Mouse (Mus musculus) hindbrain, embryonic 10.5 days (tissue): ENCODE measurements around the gene Cadm1. TPM values are rescaled to one million over a fixed set of nuclear protein-coding genes. Genes with fewer than 3 reads are reported as not detected.

Experiments
- DNase-seq: peaks from one replicate; pipeline ENCODE4 v3.0.0-alpha.2; 2017; ENCODE audit warnings: low spot score
- H3K27ac ChIP-seq: fragments of 300-500 bp; sonication (generic); 2 replicates; pipeline ENCODE4 v1.5.1; 2016; ENCODE audit warnings: mild to moderate bottlenecking, moderate library complexity
- H3K27me3 ChIP-seq: fragments of 300-500 bp; sonication (generic); 2 replicates; pipeline ENCODE4 v1.6.1; 2016; ENCODE audit warnings: mild to moderate bottlenecking; ENCODE audit not compliant: poor library complexity, insufficient read depth, severe bottlenecking
- H3K36me3 ChIP-seq: fragments of 300-500 bp; sonication (generic); 2 replicates; pipeline ENCODE4 v1.6.1; 2016; ENCODE audit warnings: mild to moderate bottlenecking, moderate library complexity
- H3K4me1 ChIP-seq: fragments of 300-500 bp; sonication (generic); replicated peaks from 2 replicates; pipeline ENCODE4 v1.6.1; 2016; ENCODE audit warnings: mild to moderate bottlenecking
- H3K4me3 ChIP-seq: fragments of 300-500 bp; sonication (generic); 2 replicates; pipeline ENCODE4 v1.5.1; 2016; ENCODE audit warnings: mild to moderate bottlenecking, moderate library complexity
- H3K9me3 ChIP-seq: fragments of 300-500 bp; sonication (generic); 2 replicates; pipeline ENCODE4 v1.6.1; 2016; ENCODE audit warnings: mild to moderate bottlenecking, moderate library complexity
- WGBS: fragments of 180-500 bp; shearing (Covaris S2); methylation state at CpG from one replicate; pipeline ENCODE4 v1.1.7; 2016; 5-methylcytosine and 5-hydroxymethylcytosine counted together
- polyA plus RNA-seq: library from polyadenylated mRNA; unstranded; fragments of >200 nt; fragmentation: Nextera tagmentation; extraction: Ambion mirVana; gene quantifications from 2 replicates; pipeline ENCODE4 v1.2.1, GENCODE M21; 2016

Cadm1 gene
- polyA plus RNA-seq, 1 experiment from 2014 or later = 111 TPM

DNA sequence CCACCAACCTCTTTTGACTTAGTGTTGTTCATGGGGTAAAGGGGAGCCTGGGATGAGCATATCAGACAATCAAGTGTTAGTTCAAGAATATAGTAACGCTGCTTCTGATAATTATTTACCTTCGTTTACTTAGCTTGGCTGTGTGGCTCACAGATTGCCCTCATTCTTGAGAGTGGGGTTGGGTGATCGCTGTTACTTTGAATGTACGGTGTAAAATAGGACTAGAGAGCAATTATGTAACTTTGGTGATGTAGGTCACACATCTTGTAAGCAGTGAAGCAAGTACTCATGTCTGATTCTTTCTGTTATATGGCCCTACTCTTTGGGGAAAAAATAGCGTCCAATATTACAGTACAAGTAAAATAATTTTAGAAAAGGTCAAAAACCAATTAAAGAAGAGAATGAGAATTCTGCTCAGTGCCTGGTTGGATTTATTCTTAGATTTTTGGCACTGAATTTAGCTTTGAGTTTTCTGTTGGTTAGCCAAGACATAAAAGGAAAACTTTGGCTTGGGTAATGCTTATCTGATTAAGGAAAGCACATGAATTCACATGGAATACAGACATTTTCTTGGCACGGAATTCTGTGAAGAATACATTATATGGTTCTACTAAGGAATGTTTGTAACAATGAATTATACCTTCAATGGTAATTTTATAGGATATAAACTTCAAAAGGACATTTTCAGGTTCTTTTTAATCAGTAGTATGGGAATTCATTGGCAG, 129.6 kb downstream of the Cadm1 start:
- Histone ChIP-seq H3K27me3 (no peaks in the 10 kb centered on the region), H3K4me3 (no peak overlapping the region), H3K36me3 (no peaks in the 10 kb centered on the region), H3K9me3 (no peaks in the 10 kb centered on the region), H3K27ac (no peak overlapping the region), H3K4me1 (no peaks in the 10 kb centered on the region)
- DNase-seq = no peak
- WGBS = 91% methylated on average over 6 of the region's 6 CpGs

DNA sequence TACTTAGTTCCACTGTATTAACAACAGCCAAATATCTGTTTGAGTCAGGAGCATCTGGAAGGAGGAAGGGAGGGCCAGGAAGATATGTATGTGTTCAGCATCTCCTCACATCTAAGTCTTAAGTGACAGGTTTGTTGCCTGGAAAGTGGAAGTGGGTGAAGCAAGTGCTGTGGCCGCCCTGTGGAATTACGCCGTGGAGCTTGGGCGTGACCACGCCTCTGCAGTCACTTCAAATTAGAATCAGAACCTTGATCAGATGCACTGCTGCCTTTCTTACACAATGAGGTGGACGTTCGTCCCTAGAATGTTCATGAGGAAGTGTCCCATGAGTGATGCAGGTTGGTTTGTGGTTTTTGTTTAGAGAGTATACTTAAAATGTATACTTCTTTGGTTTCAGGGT, 131.6 kb downstream of the Cadm1 start:
- H3K4me3 ChIP-seq = no peak overlapping the region
- H3K4me1 ChIP-seq = no peaks in the 10 kb centered on the region
- H3K9me3 ChIP-seq = no peaks in the 10 kb centered on the region
- WGBS = 92% methylated on average over 7 of the region's 7 CpGs
- no peaks in the 10 kb centered on the region for H3K36me3 ChIP-seq
- no peak overlapping the region for H3K27ac ChIP-seq
- no peaks in the 10 kb centered on the region for H3K27me3 ChIP-seq
- DNase-seq = no peak

DNA sequence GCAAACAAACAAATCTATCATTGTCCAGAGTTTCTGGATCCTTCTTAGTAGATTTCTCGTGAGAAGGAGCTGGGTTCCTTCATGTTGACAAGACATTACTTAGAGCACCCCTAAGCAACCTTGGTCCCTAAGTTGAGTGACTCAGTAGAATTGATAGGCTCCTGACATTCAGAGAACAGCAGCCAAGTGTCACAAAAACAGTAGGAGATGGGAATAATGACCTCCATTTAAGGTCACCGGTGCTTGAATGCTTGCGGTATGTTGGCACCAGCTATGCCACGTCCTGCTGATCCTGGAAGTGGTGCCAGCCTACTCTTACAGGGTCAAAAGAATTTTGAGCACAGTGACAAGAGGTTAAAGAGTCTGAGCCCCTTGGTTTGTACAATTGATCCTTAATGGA, 139.2 kb downstream of the Cadm1 start:
- Histone ChIP-seq H3K36me3 (0 out of 2 replicates have a peak, but pooled peaks cover 8% of the 10 kb centered on the region), H3K4me1 (peaks cover 19% of the 10 kb centered on the region), H3K27ac (no peak overlapping the region), H3K9me3 (no peaks in the 10 kb centered on the region), H3K27me3 (no peaks in the 10 kb centered on the region), H3K4me3 (no peak overlapping the region)
- 82% methylated on average over 4 of the region's 4 CpGs for WGBS
- DNase-seq = no peak

DNA sequence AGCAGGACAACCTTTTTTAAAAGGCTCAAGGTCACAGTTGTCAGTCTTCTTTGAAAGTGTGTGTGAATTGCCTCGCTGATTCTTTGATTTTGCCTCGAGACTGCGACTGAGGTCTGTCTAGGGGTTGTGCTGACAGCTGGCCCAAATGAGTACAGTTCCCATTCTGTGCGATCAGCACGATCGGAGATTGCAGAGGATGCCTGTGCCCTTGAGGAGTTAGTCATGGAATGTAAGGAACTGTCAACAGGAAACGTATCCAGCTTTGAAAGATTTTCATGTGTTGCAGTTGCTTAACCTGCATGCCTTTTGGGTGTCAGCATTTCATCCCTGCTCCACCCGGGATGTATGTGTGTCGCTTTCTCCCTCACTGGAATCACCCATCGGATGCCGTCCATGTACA, 141.6 kb downstream of the Cadm1 start:
- Histone ChIP-seq H3K36me3 (0 out of 2 replicates have a peak, but pooled peaks cover 8% of the 10 kb centered on the region), H3K4me3 (no peak overlapping the region), H3K9me3 (no peaks in the 10 kb centered on the region), H3K27ac (no peak overlapping the region), H3K4me1 (peaks cover 19% of the 10 kb centered on the region), H3K27me3 (no peaks in the 10 kb centered on the region)
- WGBS = 72% methylated on average over 11 of the region's 11 CpGs
- no peak for DNase-seq

DNA sequence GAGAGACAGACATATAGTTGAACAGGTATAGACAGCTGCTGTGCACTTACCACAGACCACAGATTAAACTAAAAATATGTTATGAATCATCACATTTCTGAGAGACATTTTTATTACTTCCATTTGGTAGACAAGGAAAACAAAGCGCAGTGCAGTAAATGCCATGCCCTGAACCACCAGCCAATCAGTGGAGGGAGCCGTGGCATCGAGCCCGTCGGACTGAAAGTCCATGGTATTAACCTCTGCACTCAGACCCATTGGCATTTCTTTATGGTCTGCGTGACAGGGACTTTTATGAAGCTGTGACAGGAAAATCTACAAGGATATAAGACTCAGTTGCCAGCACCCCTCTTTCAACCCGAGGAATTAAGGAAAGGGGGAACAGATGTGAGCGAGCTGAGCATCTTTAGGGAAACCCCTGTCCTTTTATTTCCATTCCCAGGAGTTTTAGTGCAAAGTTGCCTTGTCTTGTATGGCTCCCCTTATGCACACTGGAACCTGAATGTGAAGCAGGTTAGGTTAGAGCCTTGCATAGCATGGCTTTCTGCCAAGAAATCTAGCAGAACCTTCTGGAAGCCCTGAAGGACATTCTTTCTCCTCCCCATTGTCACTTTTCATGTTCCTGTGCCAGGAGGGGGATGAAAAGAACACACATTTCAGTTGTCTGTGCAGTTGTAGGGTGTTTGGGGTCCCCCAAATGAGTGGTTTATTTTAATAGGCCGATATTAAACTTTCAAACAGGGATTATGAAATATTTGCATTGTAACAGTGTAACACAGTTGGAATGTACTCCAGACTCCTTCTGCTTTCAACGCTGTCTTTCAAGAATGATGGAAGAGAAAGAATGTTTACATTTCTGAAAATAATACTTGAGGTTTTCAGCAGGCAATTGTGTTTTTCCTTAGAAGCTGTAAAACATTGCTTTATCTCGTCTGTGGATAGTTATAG, 145.1 kb downstream of the Cadm1 start:
- 86% methylated on average over 11 of the region's 11 CpGs for WGBS
- H3K27ac ChIP-seq = no peak overlapping the region

DNA sequence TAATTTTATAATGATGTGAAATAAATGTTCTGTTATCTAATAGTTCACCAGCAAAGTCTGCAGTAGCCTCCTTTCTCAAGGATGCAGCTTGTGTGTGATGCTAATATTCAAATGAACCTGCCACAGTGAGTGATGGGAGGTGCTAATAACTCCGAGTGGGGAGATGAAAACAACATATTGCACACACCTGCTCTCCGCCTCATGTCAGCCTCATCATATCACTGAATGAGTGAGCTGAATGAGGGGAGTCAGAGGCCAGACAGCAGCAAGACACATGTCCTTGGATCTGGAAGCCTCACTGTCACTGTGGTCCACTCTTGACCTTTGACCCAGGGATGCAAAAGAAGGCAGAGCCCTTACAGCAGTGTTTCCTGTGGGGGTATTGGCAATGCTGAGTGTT, 156.9 kb downstream of the Cadm1 start:
- no peak overlapping the region for H3K27ac ChIP-seq
- no peak for DNase-seq
- WGBS = 59% methylated on average over 2 of the region's 2 CpGs
- H3K9me3 ChIP-seq = no peaks in the 10 kb centered on the region
- no peak overlapping the region for H3K4me3 ChIP-seq
- H3K36me3 ChIP-seq = no peaks in the 10 kb centered on the region
- peaks cover 31% of the 10 kb centered on the region for H3K4me1 ChIP-seq
- no peaks in the 10 kb centered on the region for H3K27me3 ChIP-seq

More for the DNA sequence above, 145.1 kb downstream of the Cadm1 start:
- Histone ChIP-seq H3K4me1 (peaks cover 13% of the 10 kb centered on the region), H3K4me3 (no peak overlapping the region), H3K27me3 (no peaks in the 10 kb centered on the region), H3K36me3 (0 out of 2 replicates have a peak, but pooled peaks cover 8% of the 10 kb centered on the region), H3K9me3 (no peaks in the 10 kb centered on the region)
- DNase-seq = no peak

DNA sequence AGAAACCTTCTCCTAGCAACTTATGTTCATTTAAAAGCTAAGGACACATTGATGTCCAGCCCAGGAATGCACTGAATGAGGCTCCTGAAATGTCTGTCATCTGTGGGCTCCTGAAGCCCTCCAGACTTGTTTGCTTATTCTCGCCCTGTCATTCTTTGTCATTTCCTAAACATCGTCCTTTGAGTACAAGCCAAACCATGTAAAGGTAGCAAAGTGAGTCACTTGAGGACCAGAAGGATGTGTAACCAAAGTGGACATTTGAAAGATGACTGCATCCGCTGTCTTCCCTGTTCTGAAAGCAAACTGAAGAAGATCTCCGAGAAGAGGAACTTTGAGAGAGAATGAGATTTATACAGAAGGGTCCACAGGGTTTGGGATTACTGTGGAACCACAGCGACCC, 157.6 kb downstream of the Cadm1 start:
- no peak for DNase-seq
- H3K27me3 ChIP-seq = no peaks in the 10 kb centered on the region
- H3K27ac ChIP-seq = no peak overlapping the region
- H3K4me3 ChIP-seq = no peak overlapping the region
- H3K9me3 ChIP-seq = no peaks in the 10 kb centered on the region
- peaks cover 25% of the 10 kb centered on the region for H3K4me1 ChIP-seq
- 92% methylated on average over 5 of the region's 5 CpGs for WGBS
- no peaks in the 10 kb centered on the region for H3K36me3 ChIP-seq

DNA sequence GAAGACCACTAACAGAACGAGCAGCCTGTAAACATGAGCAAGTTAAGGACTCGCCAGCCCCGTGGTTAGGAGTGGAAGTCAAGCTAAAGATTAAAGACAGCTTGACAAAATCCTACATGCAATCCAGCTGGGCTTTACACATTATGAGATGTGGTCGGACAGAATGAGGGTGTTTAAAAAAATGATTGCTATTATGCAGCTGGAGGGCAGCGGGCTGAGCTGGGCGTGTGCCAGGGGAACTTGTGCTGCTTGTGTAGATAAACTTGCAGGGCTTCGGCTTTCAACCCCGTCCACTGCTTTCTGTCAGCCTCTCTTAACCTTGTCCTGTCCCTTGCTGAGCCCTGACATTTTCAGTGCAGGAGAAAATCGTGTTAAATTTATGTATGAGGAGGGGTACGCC, 158.3 kb downstream of the Cadm1 start:
- Histone ChIP-seq H3K4me1 (peaks cover 23% of the 10 kb centered on the region), H3K4me3 (no peak overlapping the region), H3K27ac (no peak overlapping the region), H3K27me3 (no peaks in the 10 kb centered on the region), H3K9me3 (no peaks in the 10 kb centered on the region), H3K36me3 (no peaks in the 10 kb centered on the region)
- no peak for DNase-seq
- 82% methylated on average over 10 of the region's 10 CpGs for WGBS

DNA sequence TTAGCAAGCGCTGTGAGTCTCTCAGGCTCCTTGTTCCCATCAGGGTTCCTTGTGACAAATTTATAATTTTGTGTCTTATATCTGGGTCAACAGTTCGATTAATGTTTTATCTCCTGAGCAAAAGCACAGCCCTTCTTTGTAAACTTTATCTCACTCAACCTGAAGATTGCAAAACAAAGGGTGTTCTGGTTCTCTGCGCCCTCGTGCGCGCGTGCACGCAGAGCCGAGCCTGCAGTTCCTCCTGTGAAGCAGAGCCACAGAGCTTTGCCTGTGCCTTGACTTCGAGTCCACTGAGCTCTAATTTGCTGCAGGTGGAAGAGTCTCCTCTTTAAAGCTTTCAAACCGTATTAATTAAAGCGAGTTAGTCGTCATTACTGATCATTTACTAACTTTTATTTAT, 162.9 kb downstream of the Cadm1 start:
- Histone ChIP-seq H3K27me3 (no peaks in the 10 kb centered on the region), H3K4me3 (no peak overlapping the region), H3K4me1 (0 out of 2 replicates have a peak, but pooled peaks cover 2% of the 10 kb centered on the region), H3K36me3 (no peaks in the 10 kb centered on the region), H3K9me3 (no peaks in the 10 kb centered on the region), H3K27ac (no peak overlapping the region)
- DNase-seq = no peak
- 76% methylated on average over 13 of the region's 13 CpGs for WGBS

DNA sequence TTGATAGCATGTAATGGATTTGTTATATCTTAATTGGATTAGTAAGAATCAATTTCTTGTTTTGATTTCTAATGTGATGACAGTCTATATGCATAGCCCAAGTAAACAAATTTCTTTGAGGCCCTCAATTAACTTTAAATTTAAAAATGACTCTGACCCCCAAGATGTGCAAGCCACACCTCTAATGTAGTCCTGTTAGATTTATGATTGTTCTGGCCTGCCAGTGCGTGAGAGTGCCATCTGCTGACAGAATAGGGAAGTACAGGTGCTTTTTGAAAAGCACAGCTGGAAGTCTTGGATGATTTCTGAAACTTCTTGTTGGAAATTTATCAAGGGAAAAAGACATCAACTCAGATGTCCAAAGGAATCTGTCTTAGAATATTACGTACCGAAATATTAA, 169.1 kb downstream of the Cadm1 start:
- WGBS = 65% methylated on average over 3 of the region's 3 CpGs
- DNase-seq = peak; percentile 50
- Histone ChIP-seq H3K27ac (no peak overlapping the region), H3K4me1 (peaks cover 12% of the 10 kb centered on the region), H3K27me3 (no peaks in the 10 kb centered on the region), H3K4me3 (no peak overlapping the region), H3K36me3 (0 out of 2 replicates have a peak, but pooled peaks cover 5% of the 10 kb centered on the region), H3K9me3 (no peaks in the 10 kb centered on the region)

DNA sequence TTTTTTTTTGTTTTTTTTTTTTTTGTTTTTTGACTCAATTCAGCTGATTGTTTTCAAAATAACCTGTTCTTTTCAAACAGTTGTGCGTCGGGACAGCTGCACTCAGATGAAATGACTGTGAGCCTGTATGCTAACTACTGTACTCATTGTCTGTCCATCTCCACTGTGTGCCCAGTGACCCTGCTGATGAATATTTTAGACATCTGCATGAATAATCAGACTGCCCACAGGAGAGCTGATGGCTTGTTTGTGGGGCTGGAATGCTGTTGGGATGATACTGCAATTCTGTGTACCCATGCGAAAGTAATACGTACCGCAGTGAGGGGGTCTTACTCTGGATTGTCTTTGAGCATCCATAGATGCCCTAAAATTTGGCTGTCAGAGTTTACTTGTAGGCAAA, 170.0 kb downstream of the Cadm1 start:
- Histone ChIP-seq H3K4me3 (no peak overlapping the region), H3K27me3 (no peaks in the 10 kb centered on the region), H3K36me3 (0 out of 2 replicates have a peak, but pooled peaks cover 5% of the 10 kb centered on the region), H3K27ac (no peak overlapping the region), H3K4me1 (peaks cover 12% of the 10 kb centered on the region), H3K9me3 (no peaks in the 10 kb centered on the region)
- DNase-seq = no peak
- 88% methylated on average over 5 of the region's 5 CpGs for WGBS

DNA sequence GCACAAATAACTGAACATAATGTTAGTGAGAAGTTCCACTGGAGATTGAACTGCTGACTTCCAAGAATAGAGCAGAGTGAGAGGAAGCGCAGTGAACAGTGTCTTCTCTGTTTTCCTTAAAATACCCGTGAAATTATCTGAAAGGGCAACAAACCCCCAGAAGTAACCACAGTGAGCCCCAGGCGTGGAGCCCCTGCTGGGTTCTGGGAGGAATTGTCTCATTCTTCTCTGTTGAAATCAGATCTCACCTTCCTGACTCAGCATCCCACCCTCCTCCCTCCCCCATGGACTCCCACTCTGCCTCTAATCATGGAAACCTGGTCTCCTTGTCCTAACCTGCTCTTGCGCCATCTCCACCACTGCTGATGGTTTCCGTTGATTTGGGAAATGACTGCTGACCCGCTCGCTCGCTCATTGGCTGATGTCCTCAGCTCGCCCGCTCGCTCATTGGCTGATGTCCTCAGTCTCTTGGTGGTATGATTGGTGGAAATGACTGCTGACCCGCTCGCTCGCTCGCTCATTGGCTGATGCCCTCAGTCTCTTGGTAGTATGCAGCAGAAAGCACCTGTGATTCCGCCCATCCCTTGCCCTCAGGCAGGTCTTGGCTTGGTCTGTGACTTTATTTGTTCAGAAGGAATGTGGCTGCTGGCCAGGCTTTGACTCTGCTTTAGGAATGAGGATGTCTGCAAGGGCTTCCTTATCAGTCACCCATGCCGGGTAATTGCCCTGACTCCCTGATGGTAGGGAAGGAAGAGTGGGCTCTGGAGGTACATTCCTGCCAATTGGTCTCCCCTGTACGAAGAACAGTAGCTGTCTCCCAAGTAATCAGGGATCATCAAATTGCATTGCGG, 173.3 kb downstream of the Cadm1 start:
- H3K27ac ChIP-seq = no peak overlapping the region
- no peaks in the 10 kb centered on the region for H3K9me3 ChIP-seq
- DNase-seq = no peak
- H3K27me3 ChIP-seq = no peaks in the 10 kb centered on the region
- 88% methylated on average over 19 of the region's 19 CpGs for WGBS
- peaks cover 18% of the 10 kb centered on the region for H3K4me1 ChIP-seq
- 0 out of 2 replicates have a peak, but pooled peaks cover 5% of the 10 kb centered on the region for H3K36me3 ChIP-seq
- H3K4me3 ChIP-seq = no peak overlapping the region
